Mouse (Mus musculus): Measurements from ENCODE around the gene Ccni. TPM values are rescaled to one million over a fixed set of nuclear protein-coding genes. Genes with fewer than 3 reads are reported as not detected.

The Ccni gene
- polyA plus RNA-seq, 1 experiment = 65.0 TPM

DNA sequence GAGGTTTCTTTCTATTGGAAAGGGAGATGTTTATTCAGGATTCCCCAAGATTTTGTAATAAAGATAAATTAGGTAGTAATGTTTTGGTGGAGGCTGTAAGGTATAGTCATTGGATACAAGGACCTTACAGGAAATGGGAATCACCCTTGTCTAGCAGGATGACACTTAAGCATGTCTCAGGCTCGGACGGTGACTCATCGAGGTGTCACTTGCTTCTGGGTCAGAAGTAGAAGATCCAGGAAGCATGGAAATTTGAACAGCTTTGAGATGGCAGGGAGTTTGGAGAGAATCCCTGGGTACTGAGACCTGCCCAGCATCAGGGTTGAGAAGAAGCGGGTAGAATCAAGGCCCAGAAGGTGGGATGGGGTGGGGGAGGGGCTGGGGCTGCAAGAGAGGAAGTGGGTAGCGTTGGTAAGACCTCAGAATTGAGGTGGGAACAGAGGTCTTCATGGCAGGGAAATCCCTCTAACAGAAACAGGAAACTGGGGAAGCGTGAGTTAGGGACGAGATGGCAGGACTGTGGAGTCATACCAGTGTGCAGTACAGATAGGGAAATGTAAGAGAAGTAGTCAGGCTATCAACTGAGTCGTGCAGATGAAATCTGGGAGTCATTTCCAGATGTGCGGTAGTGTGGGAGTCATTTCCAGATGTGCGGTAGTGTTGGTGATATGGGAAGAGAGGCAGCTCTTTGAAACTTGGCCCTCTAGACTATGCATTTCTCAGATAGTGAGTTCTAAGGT lies 70.8 kb downstream of the Ccni start:
- no peak for DNase-seq (ENCODE audit: low spot score)

GRCm38 (mm10) chr5:93133445-93134244 lies 72.7 kb downstream of the Ccni start:
- DNase-seq (ENCODE audit: low spot score) = no peak

Other genes with a start within 250 kb of the Ccni start
- gene Sowahb, start 161.5 kb downstream of the Ccni start, polyA plus RNA-seq (2012; rRNA removed) = 2.1 and 2.3 TPM in 2 replicates
- 27.9 and 30.9 TPM in 2 replicates for gene Sept11, start 113.1 kb downstream of the Ccni start, polyA plus RNA-seq (2012; rRNA removed)
- 0.44 and 0.68 TPM in 2 replicates for gene 2010109A12Rik, start within 50 bp of the Ccni start, polyA plus RNA-seq (2012; rRNA removed)
- 19.8 and 21.4 TPM in 2 replicates for gene Ccng2, start 60.8 kb upstream of the Ccni start, polyA plus RNA-seq (2012; rRNA removed)

All from urinary bladder, adult 2 months (tissue).